Mouse (Mus musculus) urinary bladder, postnatal 0 days (tissue): ENCODE data around the gene Gpatch11. TPM values are rescaled to one million over a fixed set of nuclear protein-coding genes. Genes with fewer than 3 reads are reported as not detected.

ENCODE experiments used
- polyA plus RNA-seq: library from polyadenylated mRNA; unstranded; fragments of >200 nt; fragmentation: Nextera tagmentation; extraction: Ambion mirVana; gene quantifications from 2 replicates; pipeline ENCODE4 v1.2.1, GENCODE M21; 2015

Gene Gpatch11
- polyA plus RNA-seq = 38.8 and 46.2 TPM in 2 replicates

GRCm38 (mm10) chr17:78834856-78835835 lies at the start of gene Gpatch11, which contains the start of gene Heatr5b:
Gpatch11 (plus strand) TSS chr17:78835567.
Heatr5b (minus strand) TSS chr17:78835364.

GRCm38 (mm10) chr17:78882401-78883112 lies 47.2 kb downstream of the Gpatch11 start, which contains the start of gene Eif2ak2:
Eif2ak2 (minus strand) TSS chr17:78882573.

Other genes starting within 250 kb of the Gpatch11 start
- gene Strn, start 98.4 kb upstream of the Gpatch11 start, polyA plus RNA-seq = 2.9 and 3.6 TPM in 2 replicates
- 4.6 and 6.0 TPM in 2 replicates for gene Heatr5b, start 203 bp upstream of the Gpatch11 start, polyA plus RNA-seq
- gene Eif2ak2, start 47.0 kb downstream of the Gpatch11 start, polyA plus RNA-seq = 13.3 and 14.3 TPM in 2 replicates
- gene Sult6b1, start 71.4 kb downstream of the Gpatch11 start, polyA plus RNA-seq = 0.06 and 0.10 TPM in 2 replicates
- 77.9 and 81.0 TPM in 2 replicates for gene Cebpzos, start 80.9 kb downstream of the Gpatch11 start, polyA plus RNA-seq
- 35.2 and 36.6 TPM in 2 replicates for gene Cebpz, start 101.5 kb downstream of the Gpatch11 start, polyA plus RNA-seq
- 37.6 and 40.2 TPM in 2 replicates for gene Ndufaf7, start 101.6 kb downstream of the Gpatch11 start, polyA plus RNA-seq
- 19.2 and 23.5 TPM in 2 replicates for gene Prkd3, start 185.2 kb downstream of the Gpatch11 start, polyA plus RNA-seq
- gene Qpct, start 216.3 kb downstream of the Gpatch11 start, polyA plus RNA-seq = 94.7 and 131 TPM in 2 replicates